Mouse (Mus musculus) liver, adult 2 months (tissue): Measurements from ENCODE around the gene Slc44a3. TPM values are rescaled to one million over a fixed set of nuclear protein-coding genes. Genes with fewer than 3 reads are reported as not detected.

Experiments
- DNase-seq: peaks from one replicate; pipeline ENCODE4 v3.0.0-alpha.2; 2011; ENCODE audit warnings: low read depth, low spot score; ENCODE audit errors: extremely low read depth
- H3K27ac ChIP-seq: fragments of 200-500 bp; replicated peaks from 2 replicates; pipeline ENCODE4 v1.5.1; 2012; ENCODE audit warnings: low read depth, mild to moderate bottlenecking, control low read depth, inconsistent platforms, low read length; ENCODE audit not compliant: insufficient read depth
- H3K27me3 ChIP-seq: fragments of 200-500 bp; 2 replicates; pipeline ENCODE4 v1.6.1; 2012; ENCODE audit warnings: mild to moderate bottlenecking, moderate library complexity, low read length, inconsistent platforms; ENCODE audit not compliant: control insufficient read depth, insufficient read depth
- H3K36me3 ChIP-seq: fragments of 200-500 bp; 2 replicates; pipeline ENCODE4 v1.6.1; 2012; ENCODE audit warnings: low read length, inconsistent platforms; ENCODE audit not compliant: control insufficient read depth, insufficient read depth
- H3K4me1 ChIP-seq: fragments of 200-500 bp; 2 replicates; pipeline ENCODE4 v1.6.1; 2011; ENCODE audit warnings: low read length; ENCODE audit not compliant: control insufficient read depth, insufficient read depth
- H3K4me3 ChIP-seq: fragments of 200-500 bp; 2 replicates; pipeline ENCODE4 v1.5.1; 2011; ENCODE audit warnings: low read depth, mild to moderate bottlenecking, control low read depth, low read length, moderate library complexity; ENCODE audit not compliant: insufficient read depth
- H3K79me2 ChIP-seq: fragments of 200-500 bp; 2 replicates; pipeline ENCODE4 v1.6.1; 2012; ENCODE audit warnings: inconsistent platforms, mild to moderate bottlenecking, low read length, moderate library complexity; ENCODE audit not compliant: control insufficient read depth, insufficient read depth
- H3K9ac ChIP-seq: fragments of 200-500 bp; 2 replicates; pipeline ENCODE4 v1.6.1; 2012; ENCODE audit warnings: low read depth, mild to moderate bottlenecking, control low read depth, inconsistent platforms, low read length
- CTCF ChIP-seq: fragments of 200-500 bp; IDR thresholded peaks from 2 replicates; pipeline ENCODE4 v1.5.1; 2011; ENCODE audit warnings: low read depth, low read length, control low read depth
- POLR2A ChIP-seq: fragments of 200-500 bp; IDR thresholded peaks from 2 replicates; pipeline ENCODE4 v1.6.1; 2011; ENCODE audit warnings: low read length, control low read depth; ENCODE audit not compliant: insufficient read depth; ENCODE audit errors: extremely low read depth
- WGBS: fragments of 180-500 bp; shearing (Covaris S2); methylation state at CpG from one replicate; pipeline ENCODE4 v1.1.7; 2018; 5-methylcytosine and 5-hydroxymethylcytosine counted together
- polyA plus RNA-seq: library from polyadenylated mRNA; depleted of rRNA; stranded (reverse); fragments of >200 nt; gene quantifications from 2 replicates; pipeline ENCODE4 v1.2.3, GENCODE M21; 2012
- total RNA-seq: library from RNA; depleted of rRNA; stranded (reverse); fragments of >200 nt; gene quantifications from 2 replicates; pipeline ENCODE4 v1.2.3, GENCODE M21; 2014

Slc44a3 gene
- total and polyA plus RNA-seq, 2 experiments, result 4.7 to 6.6 TPM

DNA sequence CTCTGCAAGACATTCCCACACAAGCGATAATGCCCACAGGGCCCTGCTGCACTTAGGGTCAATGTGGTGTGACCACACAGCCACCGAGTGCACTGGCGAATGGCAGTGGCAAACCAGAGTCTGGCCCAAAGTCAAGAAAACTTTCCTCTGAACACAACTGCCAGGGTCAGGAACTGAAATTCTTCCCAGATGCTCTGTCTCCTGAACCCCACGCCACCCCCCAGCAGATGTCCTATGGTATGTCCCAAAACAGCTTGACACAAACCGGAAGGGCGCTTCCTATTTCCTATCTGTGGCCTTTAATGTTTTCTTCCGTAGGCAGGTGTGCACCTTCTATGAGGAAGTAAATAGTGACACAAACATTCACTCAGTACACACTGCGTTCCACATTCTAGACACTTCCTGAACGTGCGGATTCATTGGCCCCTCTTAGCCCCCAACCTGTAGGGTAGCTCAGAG lies 65.1 kb downstream of the Slc44a3 start:
- WGBS, result 77% methylated on average over 10 of the region's 10 CpGs
- Histone ChIP-seq H3K79me2 (no peaks in the 10 kb centered on the region), H3K4me3 (no peak overlapping the region), H3K27me3 (no peaks in the 10 kb centered on the region), H3K4me1 (peaks cover 9% of the 10 kb centered on the region), H3K36me3 (no peaks in the 10 kb centered on the region), H3K27ac (no peak overlapping the region), H3K9ac (no peak overlapping the region)
- TF ChIP-seq POLR2A (no peak), CTCF (no peak)
- DNase-seq, result no peak

DNA sequence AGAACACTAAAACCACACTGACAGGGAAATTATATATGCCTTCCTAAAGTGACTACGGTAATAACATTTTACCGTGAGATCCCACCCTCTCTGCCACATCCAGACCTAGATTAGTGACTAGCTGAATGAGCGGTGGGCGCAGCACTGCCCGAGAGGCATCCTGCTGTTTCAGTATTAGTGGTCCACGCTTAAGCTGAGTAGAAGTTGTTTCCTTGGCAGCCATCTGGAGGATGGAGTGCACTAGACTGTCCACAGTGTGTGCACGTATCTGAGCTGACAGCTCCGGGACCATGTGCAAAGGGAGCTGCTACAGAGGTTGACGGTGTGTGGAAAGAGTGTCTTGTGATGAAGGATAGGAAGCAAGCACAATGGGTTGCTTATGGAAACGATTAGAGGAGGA lies 66.4 kb downstream of the Slc44a3 start:
- no peak overlapping the region for H3K4me3 ChIP-seq
- no peaks in the 10 kb centered on the region for H3K36me3 ChIP-seq
- 94% methylated on average over 10 of the region's 10 CpGs for WGBS
- H3K79me2 ChIP-seq, result no peaks in the 10 kb centered on the region
- H3K27ac ChIP-seq, result no peak overlapping the region
- DNase-seq, result no peak
- H3K9ac ChIP-seq, result no peak overlapping the region
- no peaks in the 10 kb centered on the region for H3K27me3 ChIP-seq
- H3K4me1 ChIP-seq, result peaks cover 9% of the 10 kb centered on the region
- TF ChIP-seq CTCF, result no peak
- TF ChIP-seq POLR2A, result no peak

DNA sequence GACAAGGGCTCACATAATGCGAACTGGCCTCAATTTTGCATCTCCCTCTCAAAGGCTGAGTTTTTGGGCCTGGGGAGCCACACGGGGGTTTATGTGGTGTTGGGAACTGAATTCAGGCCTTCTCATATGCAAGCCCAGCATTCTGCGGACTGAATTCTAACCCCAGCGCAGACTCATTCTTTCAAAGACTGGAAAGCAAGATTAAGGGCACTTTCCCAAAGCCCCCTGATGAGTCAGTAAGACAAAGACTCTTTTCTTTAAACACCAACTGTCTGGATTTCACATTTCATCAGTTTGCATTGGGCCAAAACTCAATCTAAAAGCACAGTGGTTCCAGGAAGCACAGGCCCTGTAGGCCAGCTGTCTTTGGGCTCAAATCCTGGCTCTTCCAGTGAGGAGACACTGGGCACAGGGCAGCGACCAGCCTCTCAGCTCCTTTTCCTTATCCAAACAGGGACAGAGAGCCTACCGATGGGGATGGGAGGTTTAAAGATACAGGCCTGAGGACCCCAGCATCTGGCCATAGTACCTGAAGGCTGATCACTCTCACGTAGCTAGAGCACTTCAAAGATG lies 67.4 kb downstream of the Slc44a3 start:
- Histone ChIP-seq H3K27ac (no peak overlapping the region), H3K9ac (no peak overlapping the region), H3K79me2 (no peaks in the 10 kb centered on the region), H3K4me1 (peaks cover 7% of the 10 kb centered on the region), H3K27me3 (no peaks in the 10 kb centered on the region), H3K36me3 (peaks cover 1% of the 10 kb centered on the region), H3K4me3 (no peak overlapping the region)
- no peak for DNase-seq
- TF ChIP-seq POLR2A, result no peak
- no peak for TF ChIP-seq CTCF
- WGBS, result 87% methylated on average over 7 of the region's 7 CpGs

DNA sequence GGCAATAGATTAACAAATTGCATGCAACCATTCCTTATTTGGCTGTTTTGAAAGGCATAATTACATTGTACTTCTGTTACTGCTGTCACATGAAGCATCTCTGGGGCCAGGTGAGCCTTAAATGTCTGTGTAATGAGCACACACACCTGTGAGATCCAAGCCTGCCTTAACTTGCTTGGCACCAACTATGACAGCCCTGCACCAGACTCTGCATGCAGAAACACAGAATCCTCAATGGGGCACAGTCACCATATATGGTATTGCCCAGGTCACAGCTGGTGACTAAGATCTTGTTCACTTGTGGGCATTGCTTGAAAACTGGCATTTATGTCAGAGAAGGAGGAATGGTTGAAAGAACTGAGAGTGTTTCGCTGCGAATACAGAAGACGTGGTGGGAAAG lies 69.4 kb downstream of the Slc44a3 start:
- no peak for TF ChIP-seq CTCF
- no peak for TF ChIP-seq POLR2A
- H3K4me3 ChIP-seq, result no peak overlapping the region
- WGBS, result 92% methylated on average over 3 of the region's 3 CpGs
- peaks cover 18% of the 10 kb centered on the region for H3K36me3 ChIP-seq
- H3K27me3 ChIP-seq, result no peaks in the 10 kb centered on the region
- no peak overlapping the region for H3K9ac ChIP-seq
- DNase-seq, result no peak
- H3K4me1 ChIP-seq, result peaks cover 2% of the 10 kb centered on the region; the same call in 1 of the 2 replicates
- no peak overlapping the region for H3K27ac ChIP-seq
- H3K79me2 ChIP-seq, result no peaks in the 10 kb centered on the region

DNA sequence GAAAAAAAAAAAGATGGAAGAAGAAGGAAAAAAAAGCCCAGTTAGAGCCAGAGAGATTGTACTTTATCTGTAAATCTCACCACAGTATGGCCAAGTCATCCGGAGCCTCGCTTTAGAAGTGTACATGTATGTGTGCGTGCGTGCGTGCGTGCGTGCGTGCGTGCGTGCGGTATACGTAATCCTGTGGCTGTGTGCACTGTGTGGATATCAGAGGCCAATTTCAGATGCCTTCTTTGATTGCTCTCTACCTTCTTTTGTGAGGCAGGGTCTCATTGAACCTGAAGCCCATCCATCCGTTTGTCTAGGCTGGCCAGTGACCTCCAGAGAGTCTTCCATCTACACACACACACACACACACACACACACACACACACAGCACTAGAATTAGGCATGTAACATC lies 70.7 kb downstream of the Slc44a3 start:
- H3K36me3 ChIP-seq, result peaks cover 27% of the 10 kb centered on the region
- no peak for DNase-seq
- peaks cover 2% of the 10 kb centered on the region; the same call in 1 of the 2 replicates for H3K4me1 ChIP-seq
- TF ChIP-seq CTCF (no peak), POLR2A (no peak)
- H3K27ac ChIP-seq, result no peak overlapping the region
- no peaks in the 10 kb centered on the region for H3K27me3 ChIP-seq
- H3K4me3 ChIP-seq, result no peak overlapping the region
- no peak overlapping the region for H3K9ac ChIP-seq
- whole genome bisulfite sequencing, result 98% methylated on average over 13 of the region's 13 CpGs
- H3K79me2 ChIP-seq, result no peaks in the 10 kb centered on the region

DNA sequence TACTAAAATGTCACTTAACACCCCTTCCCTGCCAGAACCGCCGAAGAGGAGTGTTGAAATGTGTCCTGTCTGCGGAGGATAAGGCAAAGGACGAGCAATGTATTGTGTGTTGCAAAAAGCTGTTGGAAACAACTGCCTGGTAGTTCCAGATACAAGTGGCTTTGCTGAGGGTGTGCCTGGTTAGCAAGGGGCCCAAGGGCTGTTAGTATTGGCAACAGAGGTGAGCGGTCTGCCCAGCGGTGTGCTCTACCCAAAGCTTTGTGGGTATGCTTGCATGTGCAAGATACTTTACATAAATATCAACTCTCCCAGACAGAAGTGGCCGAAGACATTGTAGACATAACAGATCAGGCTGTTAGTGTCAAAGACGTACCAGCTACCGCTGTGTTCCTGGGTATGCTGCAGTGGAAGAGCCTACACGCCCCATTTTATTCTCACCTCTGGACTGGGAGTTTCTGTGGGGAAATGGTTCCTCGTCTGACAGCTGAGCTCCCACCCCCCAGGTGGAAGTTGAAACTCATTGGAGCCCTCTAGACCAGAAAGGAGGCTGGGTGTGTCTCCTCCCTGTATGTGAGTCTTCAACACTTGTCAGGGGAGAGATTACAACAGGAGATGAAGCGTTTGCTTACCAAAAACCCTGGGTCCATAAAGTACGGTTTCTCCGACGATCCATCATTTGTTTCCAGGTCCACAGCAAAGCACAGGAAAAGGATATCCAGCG lies 71.6 kb downstream of the Slc44a3 start:
- no peaks in the 10 kb centered on the region for H3K79me2 ChIP-seq
- no peak overlapping the region for H3K9ac ChIP-seq
- TF ChIP-seq CTCF (no peak), POLR2A (no peak)
- H3K27me3 ChIP-seq, result no peaks in the 10 kb centered on the region
- WGBS, result 84% methylated on average over 16 of the region's 16 CpGs
- H3K36me3 ChIP-seq, result peaks cover 34% of the 10 kb centered on the region
- DNase-seq, result no peak
- H3K4me3 ChIP-seq, result no peak overlapping the region
- no peak overlapping the region for H3K27ac ChIP-seq
- peaks cover 2% of the 10 kb centered on the region; the same call in 1 of the 2 replicates for H3K4me1 ChIP-seq
